Mouse (Mus musculus) testis, adult 2 months (tissue): ENCODE measurements at regions not wholly inside any gene's neighbourhood (a gene's known extent, or its start where the extent isn't known, plus 50 kb on each side); places are given as distances from the start of the nearest gene placed in this dataset.

Source experiments
- CTCF ChIP-seq: fragments of 200-500 bp; IDR thresholded peaks from 2 replicates; pipeline ENCODE4 v1.5.1; 2012; ENCODE audit warnings: low read depth, mild to moderate bottlenecking, inconsistent platforms, low read length, moderate library complexity; ENCODE audit not compliant: control insufficient read depth, insufficient read depth, insufficient replicate concordance
- POLR2A ChIP-seq: fragments of 200-500 bp; IDR thresholded peaks from 2 replicates; pipeline ENCODE4 v1.6.1; 2012; ENCODE audit warnings: low read depth, mild to moderate bottlenecking, inconsistent platforms, low read length, moderate library complexity; ENCODE audit not compliant: control insufficient read depth

DNA sequence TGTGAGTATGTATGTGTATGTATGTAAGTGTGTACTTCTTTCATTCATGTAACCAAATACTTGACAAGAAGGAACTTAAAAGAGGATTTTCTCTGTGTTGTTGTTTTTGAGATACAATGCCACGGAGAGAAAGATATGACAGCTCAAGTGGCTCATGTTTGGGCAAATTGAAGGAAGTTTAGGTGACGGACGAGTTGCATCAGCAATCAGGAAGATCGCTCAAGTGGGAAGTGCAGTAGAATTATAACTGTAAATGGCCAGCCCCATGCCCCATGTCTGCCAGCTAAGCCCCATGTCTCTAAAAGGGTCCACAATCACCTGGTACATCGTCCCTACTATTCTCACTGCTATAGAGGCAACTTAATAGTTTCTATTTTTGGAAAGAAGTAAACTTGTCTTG lies 896.6 kb upstream of the Lrrc6 start:
- no peak for TF ChIP-seq CTCF
- TF ChIP-seq POLR2A, result no peak
